Mouse (Mus musculus) liver, adult 2 months (tissue): ENCODE results near the gene Sstr2. TPM values are rescaled to one million over a fixed set of nuclear protein-coding genes. Genes with fewer than 3 reads are reported as not detected.

Source experiments
- DNase-seq: peaks from one replicate; pipeline ENCODE4 v3.0.0-alpha.2; 2011; ENCODE audit warnings: low read depth, low spot score; ENCODE audit errors: extremely low read depth
- H3K27ac ChIP-seq: fragments of 200-500 bp; replicated peaks from 2 replicates; pipeline ENCODE4 v1.5.1; 2012; ENCODE audit warnings: low read depth, mild to moderate bottlenecking, control low read depth, inconsistent platforms, low read length; ENCODE audit not compliant: insufficient read depth
- H3K27me3 ChIP-seq: fragments of 200-500 bp; 2 replicates; pipeline ENCODE4 v1.6.1; 2012; ENCODE audit warnings: mild to moderate bottlenecking, moderate library complexity, low read length, inconsistent platforms; ENCODE audit not compliant: control insufficient read depth, insufficient read depth
- H3K36me3 ChIP-seq: fragments of 200-500 bp; 2 replicates; pipeline ENCODE4 v1.6.1; 2012; ENCODE audit warnings: low read length, inconsistent platforms; ENCODE audit not compliant: control insufficient read depth, insufficient read depth
- H3K4me1 ChIP-seq: fragments of 200-500 bp; 2 replicates; pipeline ENCODE4 v1.6.1; 2011; ENCODE audit warnings: low read length; ENCODE audit not compliant: control insufficient read depth, insufficient read depth
- H3K4me3 ChIP-seq: fragments of 200-500 bp; 2 replicates; pipeline ENCODE4 v1.5.1; 2011; ENCODE audit warnings: low read depth, mild to moderate bottlenecking, control low read depth, low read length, moderate library complexity; ENCODE audit not compliant: insufficient read depth
- H3K79me2 ChIP-seq: fragments of 200-500 bp; 2 replicates; pipeline ENCODE4 v1.6.1; 2012; ENCODE audit warnings: inconsistent platforms, mild to moderate bottlenecking, low read length, moderate library complexity; ENCODE audit not compliant: control insufficient read depth, insufficient read depth
- H3K9ac ChIP-seq: fragments of 200-500 bp; 2 replicates; pipeline ENCODE4 v1.6.1; 2012; ENCODE audit warnings: low read depth, mild to moderate bottlenecking, control low read depth, inconsistent platforms, low read length
- CTCF ChIP-seq: fragments of 200-500 bp; IDR thresholded peaks from 2 replicates; pipeline ENCODE4 v1.5.1; 2011; ENCODE audit warnings: low read depth, low read length, control low read depth
- POLR2A ChIP-seq: fragments of 200-500 bp; IDR thresholded peaks from 2 replicates; pipeline ENCODE4 v1.6.1; 2011; ENCODE audit warnings: low read length, control low read depth; ENCODE audit not compliant: insufficient read depth; ENCODE audit errors: extremely low read depth
- WGBS: fragments of 180-500 bp; shearing (Covaris S2); methylation state at CpG from one replicate; pipeline ENCODE4 v1.1.7; 2018; 5-methylcytosine and 5-hydroxymethylcytosine counted together
- polyA plus RNA-seq: library from polyadenylated mRNA; depleted of rRNA; stranded (reverse); fragments of >200 nt; gene quantifications from 2 replicates; pipeline ENCODE4 v1.2.3, GENCODE M21; 2012
- total RNA-seq: library from RNA; depleted of rRNA; stranded (reverse); fragments of >200 nt; gene quantifications from 2 replicates; pipeline ENCODE4 v1.2.3, GENCODE M21; 2014

Sstr2 gene
- total and polyA plus RNA-seq, 2 experiments: 0.17 TPM; not detected in 1

- H3K4me1 ChIP-seq: peaks cover 17% of the 10 kb centered on the region; the same call in 1 of the 2 replicates
- no peaks in the 10 kb centered on the region for H3K79me2 ChIP-seq
- H3K27me3 ChIP-seq: no peaks in the 10 kb centered on the region
- H3K9ac ChIP-seq: no peak overlapping the region
- H3K4me3 ChIP-seq: no peak overlapping the region
- DNase-seq: no peak
- no peaks in the 10 kb centered on the region for H3K36me3 ChIP-seq
- WGBS: 98% methylated on average over 12 of the region's 12 CpGs
- no peak for TF ChIP-seq CTCF
- no peak for TF ChIP-seq POLR2A
- H3K27ac ChIP-seq: no peak overlapping the region
Measured at GRCm38 (mm10) chr11:113607556-113607955, 11.6 kb upstream of the Sstr2 start.

- TF ChIP-seq CTCF (no peak), POLR2A (no peak)
- Histone ChIP-seq H3K4me3 (no peak overlapping the region), H3K79me2 (no peaks in the 10 kb centered on the region), H3K27ac (peak overlapping the region; percentile 28), H3K36me3 (no peaks in the 10 kb centered on the region), H3K27me3 (no peaks in the 10 kb centered on the region), H3K4me1 (peaks cover 17% of the 10 kb centered on the region; the same call in 1 of the 2 replicates), H3K9ac (no peak overlapping the region)
- peak; percentile 92 for DNase-seq
- WGBS: 21% methylated on average over 5 of the region's 5 CpGs
Measured at GRCm38 (mm10) chr11:113609581-113609980, 9.6 kb upstream of the Sstr2 start.

GRCm38 (mm10) chr11:113610266-113610665, 8.9 kb upstream of the Sstr2 start:
- Histone ChIP-seq H3K4me1 (peaks cover 17% of the 10 kb centered on the region; the same call in 1 of the 2 replicates), H3K27ac (peak overlapping the region; percentile 67), H3K79me2 (no peaks in the 10 kb centered on the region), H3K4me3 (no peak overlapping the region), H3K27me3 (no peaks in the 10 kb centered on the region), H3K36me3 (no peaks in the 10 kb centered on the region), H3K9ac (no peak overlapping the region)
- TF ChIP-seq POLR2A (no peak), CTCF (no peak)
- DNase-seq: peak; percentile 44
- WGBS: 72% methylated on average over 5 of the region's 5 CpGs

- TF ChIP-seq POLR2A (no peak), CTCF (no peak)
- Histone ChIP-seq H3K27ac (no peak overlapping the region), H3K79me2 (no peaks in the 10 kb centered on the region), H3K36me3 (no peaks in the 10 kb centered on the region), H3K9ac (no peak overlapping the region), H3K4me3 (no peak overlapping the region), H3K4me1 (peaks cover 17% of the 10 kb centered on the region; the same call in 1 of the 2 replicates), H3K27me3 (no peaks in the 10 kb centered on the region)
- peak; percentile 75 for DNase-seq
- WGBS: 35% methylated on average over 10 of the region's 10 CpGs
Measured at GRCm38 (mm10) chr11:113611112-113611646, 8.0 kb upstream of the Sstr2 start.

GRCm38 (mm10) chr11:113611664-113612611, 7.2 kb upstream of the Sstr2 start:
- WGBS: 54% methylated on average over 24 of the region's 24 CpGs
- Histone ChIP-seq H3K4me1 (peaks cover 17% of the 10 kb centered on the region; the same call in 1 of the 2 replicates), H3K36me3 (no peaks in the 10 kb centered on the region), H3K4me3 (no peak overlapping the region), H3K9ac (no peak overlapping the region), H3K27ac (no peak overlapping the region), H3K79me2 (no peaks in the 10 kb centered on the region), H3K27me3 (no peaks in the 10 kb centered on the region)
- TF ChIP-seq POLR2A: no peak
- peak; percentile 82 for TF ChIP-seq CTCF
- peak; percentile 15 for DNase-seq

- TF ChIP-seq POLR2A (no peak), CTCF (no peak)
- WGBS: 80% methylated on average over 6 of the region's 6 CpGs
- Histone ChIP-seq H3K27me3 (no peaks in the 10 kb centered on the region), H3K4me3 (no peak overlapping the region), H3K27ac (no peak overlapping the region), H3K36me3 (no peaks in the 10 kb centered on the region), H3K4me1 (peaks cover 26% of the 10 kb centered on the region), H3K9ac (no peak overlapping the region), H3K79me2 (no peaks in the 10 kb centered on the region)
- no peak for DNase-seq
Measured at GRCm38 (mm10) chr11:113614476-113614875, 4.7 kb upstream of the Sstr2 start.
